Mouse (Mus musculus) E14TG2a.4 (cell line): Measurements from ENCODE around the gene Pole4.

Source experiments
- CTCF ChIP-seq: conservative IDR thresholded peaks from 2 replicates; pipeline ENCODE4 v1.5.1; 2014; ENCODE audit warnings: low read length
- NANOG ChIP-seq: IDR thresholded peaks from 2 replicates; pipeline ENCODE4 v1.6.1; 2014; ENCODE audit warnings: borderline replicate concordance, low read length, mixed read lengths
- POU5F1 ChIP-seq: IDR thresholded peaks from 2 replicates; pipeline ENCODE4 v1.6.1; 2014; ENCODE audit warnings: low read length, borderline replicate concordance

- TF ChIP-seq CTCF: no peak
- TF ChIP-seq POU5F1: no peak
- peak; percentile 13; the same call in 1 of the 2 replicates for TF ChIP-seq NANOG
Measured at GRCm38 (mm10) chr6:82723321-82723720, 18.2 kb upstream of the Pole4 start.
